Mouse (Mus musculus) forebrain, embryonic 12.5 days (tissue): ENCODE results near the gene Nln. TPM values are rescaled to one million over a fixed set of nuclear protein-coding genes. Genes with fewer than 3 reads are reported as not detected.
A peak's percentile ranks its signal among the peaks of the same experiment; 100 is the strongest.

ENCODE experiments used
- ATAC-seq: fragments of 200-750 bp; cut with Nextera tagmentation; 2 replicates; pipeline ENCODE4 v1.8.0; 2017; ENCODE audit warnings: moderate TSS enrichment; ENCODE audit not compliant: low FRiP score
- H3K27ac ChIP-seq: fragments of 300-500 bp; sonication (generic); 2 replicates; pipeline ENCODE4 v1.5.1; 2016; ENCODE audit warnings: mild to moderate bottlenecking
- H3K27me3 ChIP-seq: fragments of 300-500 bp; sonication (generic); 2 replicates; pipeline ENCODE4 v1.6.1; 2016; ENCODE audit warnings: mild to moderate bottlenecking
- H3K36me3 ChIP-seq: fragments of 300-500 bp; sonication (generic); replicated peaks from 2 replicates; pipeline ENCODE4 v1.6.1; 2016; ENCODE audit warnings: mild to moderate bottlenecking
- H3K4me1 ChIP-seq: fragments of 300-500 bp; sonication (generic); 2 replicates; pipeline ENCODE4 v1.6.1; 2016
- H3K4me2 ChIP-seq: fragments of 300-500 bp; sonication (generic); 2 replicates; pipeline ENCODE4 v1.6.1; 2016; ENCODE audit warnings: mild to moderate bottlenecking, moderate library complexity
- H3K4me3 ChIP-seq: fragments of 300-500 bp; sonication (generic); replicated peaks from 2 replicates; pipeline ENCODE4 v1.5.1; 2016; ENCODE audit warnings: mild to moderate bottlenecking
- H3K9ac ChIP-seq: fragments of 300-500 bp; sonication (generic); 2 replicates; pipeline ENCODE4 v1.6.1; 2016; ENCODE audit warnings: mild to moderate bottlenecking
- H3K9me3 ChIP-seq: fragments of 300-500 bp; sonication (generic); 2 replicates; pipeline ENCODE4 v1.6.1; 2016
- WGBS: fragments of 180-500 bp; shearing (Covaris S2); methylation state at CpG from one replicate; pipeline ENCODE4 v1.1.7; 2016; 5-methylcytosine and 5-hydroxymethylcytosine counted together
- polyA plus RNA-seq: library from polyadenylated mRNA; unstranded; fragments of >200 nt; fragmentation: Nextera tagmentation; extraction: Ambion mirVana; gene quantifications from 2 replicates; pipeline ENCODE4 v1.2.1, GENCODE M21; 2016

The Nln gene
- 22.7 and 25.0 TPM in 2 replicates for polyA plus RNA-seq

DNA sequence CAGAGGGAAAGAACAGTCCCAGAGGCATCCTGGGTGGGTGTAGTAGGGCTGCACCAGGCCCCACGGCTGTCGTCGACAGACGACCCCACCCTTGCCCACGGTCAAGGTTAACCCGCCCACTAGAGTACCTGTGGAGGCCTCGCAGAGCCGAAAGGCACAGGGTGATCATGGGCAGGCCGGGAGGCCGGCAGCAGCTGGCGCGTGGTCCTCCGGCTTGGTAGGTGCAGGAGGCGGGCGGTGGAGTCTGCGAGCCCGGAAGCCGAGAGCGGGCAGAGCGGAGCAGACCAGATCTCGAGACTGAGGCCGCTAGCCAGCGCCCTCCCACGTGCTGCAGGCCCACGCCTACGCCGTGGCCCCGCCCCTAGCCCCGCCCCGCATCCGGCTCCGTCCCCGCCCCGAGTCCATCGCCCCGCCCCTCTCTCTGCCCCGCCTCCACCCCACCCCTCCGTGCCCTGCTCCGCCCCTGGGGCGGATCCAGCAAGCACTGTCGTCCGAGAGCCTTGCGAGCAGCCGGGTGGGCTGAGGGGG lies at the start of gene Nln, which contains the start of gene Sgtb:
TSS of gene Nln (minus strand) at position 327 of the 528 bp plus-strand sequence.
TSS of gene Sgtb (plus strand) at position 454 of the 528 bp plus-strand sequence.
- H3K4me1 ChIP-seq: peaks cover 20% of the 10 kb centered on the region
- no peaks in the 10 kb centered on the region; the same call in 1 of the 2 replicates for H3K36me3 ChIP-seq
- peak within 1 kb of the TSS; percentile 76 for H3K9ac ChIP-seq
- WGBS: 0% methylated on average over 28 of the region's 44 CpGs
- peak within 1 kb of the TSS; percentile 98 for H3K4me2 ChIP-seq
- ATAC-seq: peak; percentile 96
- no peaks in the 10 kb centered on the region; the same call in 1 of the 2 replicates for H3K9me3 ChIP-seq
- peak within 1 kb of the TSS; percentile 53; the same call in 1 of the 2 replicates for H3K27ac ChIP-seq
- H3K27me3 ChIP-seq: no peaks in the 10 kb centered on the region
- H3K4me3 ChIP-seq: peak within 1 kb of the TSS; percentile 76

DNA sequence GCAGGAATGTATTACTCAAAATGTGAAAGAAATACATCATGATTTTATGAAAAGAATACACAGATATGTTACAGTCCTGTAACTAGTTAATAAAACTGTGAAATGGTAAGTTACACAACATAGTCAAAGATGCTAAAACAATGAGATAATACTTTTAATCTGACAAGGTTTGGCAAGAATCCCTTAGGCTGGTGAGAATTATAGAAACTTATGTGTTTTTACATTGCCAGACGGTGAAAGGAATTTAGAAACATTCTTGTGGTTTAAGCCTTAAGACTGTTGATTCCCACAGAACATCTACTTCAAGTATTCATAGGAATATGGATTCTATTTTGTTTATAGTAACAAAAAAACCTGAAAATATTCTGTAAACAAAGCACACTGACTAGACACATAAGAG lies 46.3 kb upstream of the Nln start:
- Histone ChIP-seq H3K27ac (no peak overlapping the region), H3K4me1 (no peaks in the 10 kb centered on the region), H3K27me3 (no peaks in the 10 kb centered on the region), H3K9ac (no peak overlapping the region), H3K4me3 (no peak overlapping the region), H3K36me3 (peaks cover 56% of the 10 kb centered on the region), H3K4me2 (no peak overlapping the region), H3K9me3 (no peaks in the 10 kb centered on the region)
- WGBS: 93% methylated on average over 1 of the region's 1 CpGs
- ATAC-seq: no peak

DNA sequence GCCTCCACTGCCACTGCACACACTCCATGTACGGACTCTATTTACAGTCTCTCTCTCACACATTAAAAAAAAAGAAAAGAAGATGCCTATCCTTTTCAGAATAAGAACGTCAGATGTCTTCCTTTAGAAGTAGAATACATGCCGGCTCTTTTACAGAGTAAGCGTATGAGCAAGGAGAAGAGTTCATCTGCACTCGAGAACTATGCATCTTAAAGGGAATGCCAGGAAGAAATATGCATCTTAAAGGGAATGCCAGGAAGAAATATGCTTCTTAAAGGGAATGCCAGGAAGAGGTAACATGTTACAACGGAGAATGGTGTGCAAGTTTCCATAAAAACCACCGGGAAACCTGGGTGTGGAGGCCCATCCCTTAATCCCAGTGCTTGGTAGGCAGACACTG lies 45.7 kb upstream of the Nln start:
- Histone ChIP-seq H3K4me2 (no peak overlapping the region), H3K4me3 (no peak overlapping the region), H3K9ac (no peak overlapping the region), H3K27ac (no peak overlapping the region), H3K4me1 (no peaks in the 10 kb centered on the region), H3K36me3 (peaks cover 52% of the 10 kb centered on the region), H3K27me3 (no peaks in the 10 kb centered on the region), H3K9me3 (no peaks in the 10 kb centered on the region)
- WGBS: 93% methylated on average over 7 of the region's 7 CpGs
- no peak for ATAC-seq

DNA sequence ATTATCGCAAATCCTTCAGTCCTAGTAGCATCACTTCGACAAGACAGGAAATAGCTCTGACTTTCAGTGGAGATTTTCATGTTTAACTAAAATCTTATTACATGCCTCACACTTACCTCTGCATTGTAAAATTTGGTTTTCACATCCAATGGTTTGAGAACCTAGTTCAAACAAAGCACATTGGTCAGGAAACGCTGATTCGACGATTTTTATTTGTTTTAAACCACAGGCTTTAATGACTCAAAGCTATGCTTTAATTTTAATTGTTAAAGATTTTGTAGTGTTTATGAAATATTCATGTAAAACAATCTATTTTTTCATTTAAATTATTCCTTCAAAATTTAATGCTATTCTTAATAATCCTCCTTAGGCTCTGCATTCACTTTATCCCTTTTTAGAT lies 44.8 kb upstream of the Nln start:
- ATAC-seq: no peak
- no peak overlapping the region for H3K27ac ChIP-seq
- no peaks in the 10 kb centered on the region for H3K4me1 ChIP-seq
- WGBS: 95% methylated on average over 5 of the region's 5 CpGs
- no peaks in the 10 kb centered on the region for H3K27me3 ChIP-seq
- H3K36me3 ChIP-seq: peaks cover 51% of the 10 kb centered on the region
- H3K9me3 ChIP-seq: no peaks in the 10 kb centered on the region
- no peak overlapping the region for H3K9ac ChIP-seq
- H3K4me3 ChIP-seq: no peak overlapping the region
- H3K4me2 ChIP-seq: no peak overlapping the region

DNA sequence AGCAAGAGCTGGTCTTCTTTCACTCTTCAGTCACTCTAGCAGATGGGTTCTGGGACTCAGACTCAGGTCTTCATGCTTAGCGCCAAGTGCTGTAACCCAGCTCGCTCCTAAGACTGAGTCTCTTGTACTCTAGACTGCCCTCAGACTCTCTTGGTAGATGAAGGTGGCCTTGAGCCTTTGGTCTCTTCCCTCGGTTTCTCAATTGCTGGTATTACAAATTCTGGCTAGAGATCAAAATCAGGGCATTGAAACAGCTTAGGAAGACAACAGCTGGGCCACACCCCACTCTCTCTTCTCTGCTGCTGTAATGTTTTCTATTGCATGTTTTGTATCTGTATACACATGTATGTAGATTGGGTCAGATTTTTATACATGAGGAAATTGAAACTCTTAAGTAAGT lies 36.2 kb upstream of the Nln start:
- Histone ChIP-seq H3K9me3 (no peaks in the 10 kb centered on the region), H3K27me3 (no peaks in the 10 kb centered on the region), H3K36me3 (peaks cover 77% of the 10 kb centered on the region), H3K9ac (no peak overlapping the region), H3K4me1 (no peaks in the 10 kb centered on the region), H3K4me3 (no peak overlapping the region), H3K4me2 (no peak overlapping the region), H3K27ac (no peak overlapping the region)
- WGBS: 89% methylated on average over 3 of the region's 3 CpGs
- no peak for ATAC-seq

DNA sequence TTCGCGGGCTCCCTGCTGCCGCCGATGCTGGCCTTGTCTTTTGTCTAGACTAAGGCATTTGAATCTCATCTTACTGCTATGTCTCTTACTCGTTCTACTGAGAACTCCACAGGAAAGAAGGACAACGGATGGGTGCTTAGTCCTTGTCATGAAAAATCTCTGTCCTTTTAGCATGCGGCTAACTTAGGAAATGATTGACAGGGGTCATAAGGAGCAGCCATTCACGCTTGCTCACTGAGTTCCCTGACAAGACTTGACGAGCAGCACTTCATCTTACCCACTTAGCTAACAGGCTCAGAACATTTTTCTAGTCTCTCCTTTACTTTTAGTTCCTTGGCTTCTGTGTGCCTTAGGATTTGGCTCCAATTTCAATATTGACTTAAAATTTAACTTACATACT lies 35.5 kb upstream of the Nln start:
- Histone ChIP-seq H3K36me3 (peaks cover 84% of the 10 kb centered on the region), H3K27ac (no peak overlapping the region)

DNA sequence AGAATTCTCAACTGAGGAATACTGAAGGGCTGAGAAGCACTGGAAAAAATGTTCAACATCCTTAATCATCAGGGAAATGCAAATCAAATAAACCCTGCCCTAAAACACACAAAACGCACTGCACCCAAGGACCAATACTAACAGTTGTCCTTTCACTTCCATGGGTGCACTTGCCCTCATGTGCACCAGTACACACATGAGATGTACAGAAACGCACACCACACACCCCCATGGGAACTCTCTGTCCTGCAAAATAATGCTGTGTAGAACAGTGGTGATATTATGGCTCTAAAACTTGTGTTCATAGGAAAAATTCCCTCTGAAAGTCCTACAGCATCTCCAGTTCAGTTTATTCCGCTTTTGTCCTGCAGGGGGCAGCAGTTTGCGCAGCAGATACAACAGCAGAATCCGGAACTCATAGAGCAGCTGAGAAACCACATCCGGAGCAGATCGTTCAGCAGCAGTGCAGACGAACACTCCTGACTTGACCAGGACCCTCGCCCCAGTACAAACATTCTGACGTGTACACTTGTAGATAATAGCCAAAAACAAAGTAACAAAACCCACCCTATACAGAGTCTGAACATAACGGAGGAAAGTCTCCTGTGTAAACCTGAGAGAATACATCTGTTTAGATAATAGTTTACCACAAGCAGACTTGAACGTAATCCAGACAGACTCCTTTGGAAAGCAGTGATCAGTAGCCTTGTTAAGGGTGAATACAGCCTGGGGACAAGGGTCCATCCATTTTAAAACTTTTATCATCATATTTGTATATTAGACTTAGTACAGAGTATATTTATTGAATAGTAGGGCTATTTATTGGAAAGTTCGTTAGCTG lies 30.2 kb upstream of the Nln start:
- Histone ChIP-seq H3K27me3 (no peaks in the 10 kb centered on the region), H3K4me2 (no peak overlapping the region), H3K27ac (no peak overlapping the region), H3K36me3 (peaks cover 56% of the 10 kb centered on the region), H3K9me3 (no peaks in the 10 kb centered on the region), H3K4me3 (no peak overlapping the region), H3K4me1 (peaks cover 3% of the 10 kb centered on the region; the same call in 1 of the 2 replicates), H3K9ac (no peak overlapping the region)
- peak; percentile 53 for ATAC-seq
- WGBS: 48% methylated on average over 13 of the region's 13 CpGs

More for the DNA sequence above, 35.5 kb upstream of the Nln start:
- Histone ChIP-seq H3K4me2 (no peak overlapping the region), H3K4me3 (no peak overlapping the region), H3K27me3 (no peaks in the 10 kb centered on the region), H3K9ac (no peak overlapping the region), H3K9me3 (no peaks in the 10 kb centered on the region), H3K4me1 (no peaks in the 10 kb centered on the region)
- 79% methylated on average over 9 of the region's 9 CpGs for WGBS
- no peak for ATAC-seq

DNA sequence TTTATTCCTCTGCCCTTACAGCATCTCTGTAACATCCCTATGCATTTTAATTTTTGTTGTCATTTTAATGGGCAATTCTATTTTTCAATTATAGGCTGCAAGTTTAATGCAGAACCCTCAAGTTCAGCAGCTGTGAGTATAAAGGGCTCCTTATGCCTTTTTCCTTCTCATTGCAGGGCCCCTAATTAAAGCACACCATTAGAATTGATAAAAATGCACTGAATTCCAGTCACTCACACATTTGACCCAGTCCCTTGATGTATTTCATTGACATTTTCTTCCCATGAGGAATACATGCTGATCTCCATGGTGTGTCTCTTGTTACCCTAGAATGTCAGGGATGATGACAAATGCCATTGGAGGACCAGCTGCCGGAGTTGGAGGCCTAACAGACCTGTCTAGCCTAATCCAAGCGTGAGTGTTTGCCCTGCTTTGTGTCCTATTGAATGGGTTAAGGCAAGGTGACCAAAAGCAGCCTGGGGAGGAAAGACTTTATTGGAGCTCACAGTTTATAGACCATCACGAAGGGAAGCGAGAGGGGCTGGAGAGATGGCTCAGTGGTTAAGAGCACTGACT lies 25.2 kb upstream of the Nln start:
- Histone ChIP-seq H3K4me1 (peaks cover 6% of the 10 kb centered on the region; the same call in 1 of the 2 replicates), H3K9me3 (no peaks in the 10 kb centered on the region), H3K27me3 (no peaks in the 10 kb centered on the region), H3K27ac (no peak overlapping the region; the same call in 1 of the 2 replicates), H3K4me2 (no peak overlapping the region), H3K36me3 (peaks cover 38% of the 10 kb centered on the region), H3K4me3 (no peak overlapping the region), H3K9ac (no peak overlapping the region)
- WGBS: 53% methylated on average over 4 of the region's 4 CpGs
- ATAC-seq: peak; percentile 30; the same call in 1 of the 2 replicates

DNA sequence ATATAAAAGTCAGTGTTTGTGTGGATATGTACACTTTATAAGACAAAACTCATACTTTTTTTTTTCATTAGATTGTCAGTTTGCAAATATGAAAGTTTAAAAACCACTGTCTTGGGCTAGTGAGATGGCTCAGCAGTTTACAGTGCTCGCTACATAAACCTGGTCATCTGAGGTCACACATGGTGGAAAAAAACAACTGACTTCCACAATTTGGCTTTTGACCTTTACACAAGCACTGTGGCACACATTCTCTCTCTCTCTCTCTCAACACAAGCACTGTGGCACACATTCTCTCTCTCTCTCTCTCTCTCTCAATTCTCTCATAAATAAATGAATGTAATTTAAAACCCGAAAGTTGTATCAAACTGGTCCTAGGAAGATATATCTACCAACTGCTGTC lies 23.1 kb upstream of the Nln start:
- 94% methylated on average over 2 of the region's 2 CpGs for WGBS
- Histone ChIP-seq H3K4me2 (no peak overlapping the region), H3K4me1 (peaks cover 6% of the 10 kb centered on the region; the same call in 1 of the 2 replicates), H3K4me3 (no peak overlapping the region), H3K27me3 (no peaks in the 10 kb centered on the region), H3K9me3 (no peaks in the 10 kb centered on the region), H3K27ac (no peak overlapping the region), H3K9ac (no peak overlapping the region), H3K36me3 (peaks cover 34% of the 10 kb centered on the region)
- ATAC-seq: no peak

DNA sequence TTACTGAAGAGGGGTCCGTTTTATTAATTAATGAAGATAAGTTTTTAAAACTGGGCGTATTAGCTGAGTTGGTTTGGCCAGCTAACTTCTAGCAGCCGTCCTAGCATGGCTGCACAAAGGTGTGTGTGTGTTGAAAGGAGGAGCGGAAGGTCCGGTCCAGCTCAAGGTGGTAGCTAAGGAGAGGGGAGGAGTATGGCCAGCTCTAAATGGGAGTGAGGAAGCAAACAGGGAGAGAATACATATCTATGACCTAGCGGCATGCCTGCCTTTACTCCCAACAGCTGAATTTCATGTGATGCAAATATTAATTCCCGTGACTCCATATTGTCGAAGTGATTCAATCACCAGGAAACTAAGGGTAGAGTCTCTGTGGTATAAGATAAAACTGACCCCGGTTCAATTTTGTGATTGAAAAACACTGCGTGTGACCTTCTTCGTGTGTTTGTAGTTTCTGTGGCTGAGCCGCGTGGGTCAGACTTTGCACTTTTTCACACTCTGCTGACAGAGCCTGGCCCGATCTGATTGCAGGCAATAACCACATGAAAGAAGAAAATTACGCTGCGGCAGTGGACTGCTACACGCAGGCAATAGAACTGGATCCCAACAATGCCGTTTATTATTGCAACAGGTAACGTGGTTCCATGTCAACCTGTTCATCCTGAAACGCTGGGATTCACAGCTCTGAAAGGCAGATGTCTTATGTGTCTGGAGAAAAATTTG lies 14.4 kb upstream of the Nln start:
- no peak overlapping the region for H3K4me3 ChIP-seq
- H3K4me1 ChIP-seq: peaks cover 3% of the 10 kb centered on the region; the same call in 1 of the 2 replicates
- no peaks in the 10 kb centered on the region for H3K9me3 ChIP-seq
- H3K27ac ChIP-seq: no peak overlapping the region
- H3K27me3 ChIP-seq: no peaks in the 10 kb centered on the region
- no peak for ATAC-seq
- no peak overlapping the region for H3K4me2 ChIP-seq
- H3K36me3 ChIP-seq: peaks cover 13% of the 10 kb centered on the region
- WGBS: 94% methylated on average over 20 of the region's 20 CpGs
- H3K9ac ChIP-seq: no peak overlapping the region

DNA sequence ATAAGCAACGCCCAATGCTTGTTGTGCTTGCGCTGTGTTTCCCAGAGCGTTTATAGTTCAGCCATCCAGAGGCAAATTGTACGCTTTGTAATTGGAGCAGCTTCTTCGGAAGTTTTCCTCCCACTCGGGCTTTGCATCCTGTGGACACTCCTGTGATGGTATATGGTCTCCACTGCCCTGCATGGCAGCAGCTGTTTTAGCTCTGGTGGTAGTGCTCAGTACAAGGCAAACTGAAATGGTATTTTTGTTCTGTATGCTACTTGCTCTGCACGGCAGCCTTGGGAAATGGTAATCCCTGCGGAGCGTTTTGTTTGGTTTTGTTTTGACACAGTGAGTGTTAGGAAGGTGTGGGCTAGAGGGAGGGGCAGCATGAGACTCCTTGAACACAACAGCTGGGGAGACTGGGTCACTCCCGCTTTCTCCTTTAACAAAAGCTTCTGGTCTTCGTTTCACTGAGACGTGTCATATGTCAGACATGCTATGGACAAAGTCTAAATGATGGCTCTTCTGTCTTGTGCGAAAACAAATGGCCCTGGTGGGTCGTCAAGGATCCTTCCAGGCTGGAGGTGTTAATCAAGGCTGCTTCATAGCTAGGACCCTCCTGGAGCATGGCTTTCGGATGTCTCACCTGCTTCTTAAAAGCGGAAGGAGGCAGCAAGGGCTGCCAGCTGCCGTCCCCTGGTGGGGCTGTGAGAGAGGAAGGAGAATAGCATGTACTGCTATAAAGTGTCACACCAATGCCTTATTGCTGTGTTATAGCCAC lies 12.8 kb upstream of the Nln start:
- Histone ChIP-seq H3K9me3 (no peaks in the 10 kb centered on the region), H3K4me3 (no peak overlapping the region), H3K36me3 (peaks cover 18% of the 10 kb centered on the region), H3K9ac (no peak overlapping the region), H3K4me2 (no peak overlapping the region), H3K27ac (no peak overlapping the region), H3K27me3 (no peaks in the 10 kb centered on the region), H3K4me1 (peaks cover 3% of the 10 kb centered on the region; the same call in 1 of the 2 replicates)
- ATAC-seq: no peak
- 61% methylated on average over 17 of the region's 17 CpGs for WGBS
